Mouse (Mus musculus) gastrocnemius, adult 2 months (tissue): ENCODE measurements around the gene Sema4d. TPM values are rescaled to one million over a fixed set of nuclear protein-coding genes. Genes with fewer than 3 reads are reported as not detected.

Experiments used
- DNase-seq: peaks from one replicate; pipeline ENCODE4 v3.0.0; 2022
- H3K27ac ChIP-seq: fragments of 200-600 bp; 2 replicates; pipeline ENCODE4 v1.8.1; 2022; ENCODE audit warnings: mild to moderate bottlenecking
- H3K4me3 ChIP-seq: fragments of 200-600 bp; 2 replicates; pipeline ENCODE4 v1.8.1; 2022; ENCODE audit warnings: mild to moderate bottlenecking, moderate library complexity
- CTCF ChIP-seq: fragments of 200-600 bp; IDR thresholded peaks from 2 replicates; pipeline ENCODE4 v1.8.1; 2022; ENCODE audit warnings: antibody characterized with exemption, mild to moderate bottlenecking, moderate library complexity
- intact Hi-C: fragments of 180-260 bp; cut with DNase I; formaldehyde crosslinking; loops from one replicate; pipeline ENCODE4 v1.15.1; 2025
- total RNA-seq, 2 experiments: library from RNA; stranded (reverse); gene quantifications; 2 replicates each; pipeline ENCODE4 v1.2.3; 2021

Gene Sema4d
- total RNA-seq, 2 experiments from 2014 or later, result 110 to 132 TPM

DNA sequence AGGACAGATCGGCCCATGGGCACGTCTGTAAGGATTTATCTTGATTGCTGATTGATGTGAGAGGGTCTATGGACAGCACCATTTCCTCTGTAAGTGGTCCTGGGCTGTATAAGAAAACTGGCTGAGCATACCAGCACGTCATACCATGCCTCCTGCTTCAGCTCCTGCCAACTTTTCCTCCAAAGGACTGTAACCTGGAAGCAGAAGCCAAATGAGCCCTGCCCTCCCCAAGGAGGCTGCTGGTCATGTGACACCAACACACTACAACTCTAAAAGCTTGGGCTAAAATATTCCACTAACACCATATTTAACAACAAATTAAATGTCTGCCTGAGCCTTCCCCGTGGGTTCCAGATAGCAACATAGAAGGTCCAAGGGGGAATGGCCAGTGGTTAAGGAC, 6.9 kb downstream of the Sema4d start:
- no peak overlapping the region for H3K27ac ChIP-seq
- no peak for TF ChIP-seq CTCF
- no peak overlapping the region for H3K4me3 ChIP-seq
- intact Hi-C loops, result no loop called here
- DNase-seq, result no peak

DNA sequence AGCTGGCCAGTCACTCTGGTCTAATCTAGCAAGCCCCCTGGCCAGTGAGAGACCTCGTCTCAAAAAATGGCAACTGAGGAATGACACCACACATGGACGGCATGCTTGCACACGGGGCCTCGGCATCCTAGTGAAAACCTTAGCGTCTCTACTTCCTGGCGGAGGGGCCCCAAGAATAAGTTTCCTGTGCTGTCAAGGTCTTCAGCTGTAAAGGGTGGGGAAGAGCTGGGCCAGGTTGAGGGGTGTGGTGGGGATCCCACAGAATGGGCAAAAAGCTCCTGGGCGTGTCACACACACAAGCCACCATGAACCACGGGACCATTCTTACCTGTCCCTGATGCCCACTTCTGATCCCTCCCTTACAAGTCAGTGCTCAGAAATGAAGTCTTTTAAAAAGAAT, 9.1 kb downstream of the Sema4d start:
- Histone ChIP-seq H3K27ac (peak overlapping the region; percentile 81), H3K4me3 (no peak overlapping the region)
- TF ChIP-seq CTCF, result no peak
- intact Hi-C loops, result no loop called here
- no peak for DNase-seq

- no peak for TF ChIP-seq CTCF
- peak; percentile 83 for DNase-seq
- peak overlapping the region; percentile 81 for H3K27ac ChIP-seq
- intact Hi-C loops, result loop anchor here (1.0 kb wide), 1 partner anchor 53 kb away; no protein-coding TSS in a partner anchor
- H3K4me3 ChIP-seq, result peak overlapping the region; percentile 2; the same call in 1 of the 2 replicates
Observed at GRCm38 (mm10) chr13:51783857-51784256, 9.7 kb downstream of the Sema4d start.

GRCm38 (mm10) chr13:51780509-51781155, 12.9 kb downstream of the Sema4d start:
- Histone ChIP-seq H3K4me3 (no peak overlapping the region), H3K27ac (no peak overlapping the region; the same call in 1 of the 2 replicates)
- intact Hi-C loops, result no loop called here
- no peak for TF ChIP-seq CTCF
- no peak for DNase-seq

GRCm38 (mm10) chr13:51778983-51779962, 14.3 kb downstream of the Sema4d start:
- TF ChIP-seq CTCF, result no peak
- no peak for DNase-seq
- intact Hi-C loops, result no loop called here
- H3K4me3 ChIP-seq, result no peak overlapping the region
- peak overlapping the region; percentile 89 for H3K27ac ChIP-seq

DNA sequence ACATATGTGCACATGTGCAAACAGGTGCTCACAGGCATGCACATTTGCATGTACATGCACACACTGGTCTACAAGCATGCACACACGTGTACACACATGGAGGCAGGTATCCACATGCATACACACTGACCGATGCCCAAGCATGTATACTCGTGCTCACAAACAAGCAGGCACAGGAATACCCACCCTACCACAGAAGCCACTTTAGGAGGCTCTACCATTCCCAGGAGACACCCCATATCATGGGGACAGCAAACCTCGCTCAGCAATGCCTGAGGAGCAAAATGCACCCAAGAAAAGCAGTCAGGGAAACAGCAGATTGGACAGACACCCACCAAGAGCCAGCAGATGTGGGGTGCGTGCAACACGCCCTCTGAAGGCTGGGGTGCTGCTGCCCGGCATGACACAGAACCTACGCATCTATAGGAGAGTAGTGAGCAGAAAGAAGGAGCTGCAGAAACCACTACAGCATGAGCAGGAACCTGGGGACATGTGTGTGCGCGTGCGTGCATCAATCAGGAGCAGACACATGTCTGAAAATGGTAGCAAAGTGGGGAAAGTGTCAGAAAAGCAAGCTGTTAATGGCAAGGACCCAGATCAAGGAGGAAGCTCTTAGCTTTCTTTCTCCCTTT, 15.1 kb downstream of the Sema4d start:
- no peak overlapping the region for H3K4me3 ChIP-seq
- peak overlapping the region; percentile 89 for H3K27ac ChIP-seq
- no peak for TF ChIP-seq CTCF
- no peak for DNase-seq
- intact Hi-C loops, result no loop called here

DNA sequence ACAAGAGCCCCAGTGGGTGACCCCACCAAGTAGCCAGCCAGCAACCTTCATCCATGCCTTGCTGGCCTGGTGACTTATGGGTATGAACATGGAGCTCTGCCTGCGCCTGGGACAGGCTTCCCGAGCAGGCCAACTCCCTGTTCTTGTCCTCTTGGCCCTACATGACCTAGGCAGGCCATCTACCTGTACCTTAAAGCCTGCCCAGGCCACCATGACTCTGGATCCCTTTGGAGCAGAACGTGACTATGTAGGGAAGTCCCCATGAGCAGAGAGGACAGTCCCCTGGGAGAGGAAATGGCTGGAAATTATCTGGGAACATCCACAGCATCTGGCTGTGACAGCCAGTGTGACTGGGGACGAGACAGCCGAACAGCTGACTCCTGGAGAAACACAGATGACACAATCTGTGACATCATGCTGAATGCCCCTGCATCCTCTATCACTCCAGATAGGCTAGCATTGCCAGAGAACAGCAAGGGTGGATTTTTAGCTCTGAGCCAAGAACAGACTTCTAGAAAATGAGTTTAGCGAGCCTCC, 15.7 kb downstream of the Sema4d start:
- Histone ChIP-seq H3K4me3 (peak overlapping the region; percentile 53), H3K27ac (peak overlapping the region; percentile 89)
- intact Hi-C loops, result no loop called here
- peak; percentile 60 for DNase-seq
- TF ChIP-seq CTCF, result no peak

GRCm38 (mm10) chr13:51777048-51777737, 16.4 kb downstream of the Sema4d start:
- Histone ChIP-seq H3K4me3 (peak overlapping the region; percentile 53), H3K27ac (peak overlapping the region; percentile 89)
- intact Hi-C loops, result no loop called here
- peak; percentile 94 for DNase-seq
- no peak for TF ChIP-seq CTCF

GRCm38 (mm10) chr13:51776160-51776737, 17.3 kb downstream of the Sema4d start:
- intact Hi-C loops, result no loop called here
- Histone ChIP-seq H3K4me3 (no peak overlapping the region), H3K27ac (peak overlapping the region; percentile 89)
- no peak for TF ChIP-seq CTCF
- no peak for DNase-seq

- no peak for TF ChIP-seq CTCF
- Histone ChIP-seq H3K27ac (no peak overlapping the region; the same call in 1 of the 2 replicates), H3K4me3 (no peak overlapping the region)
- peak; percentile 37 for DNase-seq
- intact Hi-C loops, result no loop called here
Observed at GRCm38 (mm10) chr13:51771802-51772206, 21.7 kb downstream of the Sema4d start.

DNA sequence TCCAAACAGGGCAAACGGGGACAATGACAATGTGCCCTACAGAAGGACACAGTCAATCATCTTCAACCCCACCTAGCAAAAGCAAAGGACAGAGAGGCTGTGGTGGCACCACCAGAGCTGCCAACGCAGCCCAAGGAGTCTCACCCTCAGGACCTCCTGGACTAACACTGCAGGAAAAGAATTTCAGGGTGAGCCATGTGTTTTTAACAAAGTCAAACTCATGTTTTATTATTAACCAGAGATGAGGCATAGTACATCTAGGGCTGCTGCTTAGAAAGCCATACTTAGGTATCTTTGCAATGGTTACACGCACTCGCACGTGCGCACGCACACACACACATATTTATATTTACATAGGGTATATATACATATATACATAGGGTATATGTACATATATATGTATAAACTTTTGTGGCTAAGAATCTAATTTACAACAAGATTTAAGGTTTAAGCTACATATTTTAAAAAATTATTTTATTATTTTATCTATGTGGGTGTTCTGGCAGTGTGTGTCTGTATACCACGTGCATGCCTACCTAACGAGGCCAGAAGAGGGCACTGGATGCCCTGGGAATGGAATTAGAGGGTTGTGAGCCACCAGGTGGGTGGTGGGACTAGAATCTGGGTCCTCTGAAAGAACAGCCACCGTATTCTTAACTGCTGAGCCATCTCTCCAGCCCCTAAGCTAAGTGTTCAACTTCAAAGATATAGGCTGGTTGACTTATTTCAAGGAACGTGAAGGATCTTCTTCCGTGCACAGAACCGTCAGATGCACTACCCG, 22.7 kb downstream of the Sema4d start:
- DNase-seq, result no peak
- no peak; the same call in 1 of the 2 replicates for TF ChIP-seq CTCF
- no peak overlapping the region for H3K27ac ChIP-seq
- H3K4me3 ChIP-seq, result no peak overlapping the region
- intact Hi-C loops, result no loop called here
